Mouse (Mus musculus): Measurements from ENCODE around the gene Slc7a7. TPM values are rescaled to one million over a fixed set of nuclear protein-coding genes. Genes with fewer than 3 reads are reported as not detected.
"Not testable (repeated sequence)": the region's sequence is repeated elsewhere in the genome, so short reads cannot be mapped to it uniquely, and the experiment has no call there.

Slc7a7 gene
- total RNA-seq, 2 experiments from 2014 or later = 2.5 to 2.7 TPM

- no peak for DNase-seq (ENCODE audit: low spot score in 2 of 2)
Measured at GRCm38 (mm10) chr14:54377166-54377565, 40.4 kb downstream of the Slc7a7 start.

- DNase-seq (ENCODE audit: low spot score in 2 of 2) = peak in 1 of 2 experiments; percentile 27
Measured at GRCm38 (mm10) chr14:54375916-54376315, 41.7 kb downstream of the Slc7a7 start.

- no peak for DNase-seq (ENCODE audit: low spot score in 2 of 2)
Measured at GRCm38 (mm10) chr14:54372923-54373322, 44.7 kb downstream of the Slc7a7 start.

GRCm38 (mm10) chr14:54371460-54371859 is 46.1 kb downstream of the Slc7a7 start:
- no peak for DNase-seq (ENCODE audit: low spot score in 2 of 2)

GRCm38 (mm10) chr14:54370595-54370994 is 47.0 kb downstream of the Slc7a7 start:
- no peak for DNase-seq (ENCODE audit: low spot score in 2 of 2)

GRCm38 (mm10) chr14:54369372-54369771 is 48.2 kb downstream of the Slc7a7 start:
- DNase-seq (ENCODE audit: low spot score in 2 of 2) = no peak

GRCm38 (mm10) chr14:54367429-54368060 is 50.0 kb downstream of the Slc7a7 start:
- no peak for DNase-seq (ENCODE audit: low spot score in 2 of 2)

- no peak for DNase-seq (ENCODE audit: low spot score in 2 of 2)
Measured at GRCm38 (mm10) chr14:54366581-54366980, 51.0 kb downstream of the Slc7a7 start.

- DNase-seq (ENCODE audit: low spot score in 2 of 2) = no peak
Measured at GRCm38 (mm10) chr14:54365026-54365645, 52.4 kb downstream of the Slc7a7 start.

GRCm38 (mm10) chr14:54363156-54363555 is 54.4 kb downstream of the Slc7a7 start:
- DNase-seq (ENCODE audit: low spot score in 2 of 2) = no peak

GRCm38 (mm10) chr14:54360577-54361340 is 56.8 kb downstream of the Slc7a7 start, which contains the start of gene Oxa1l:
Gene Oxa1l, plus strand, starts transcription at chr14:54360834.
- peak; percentile 98 to 99 for DNase-seq (ENCODE audit: low spot score in 2 of 2)

GRCm38 (mm10) chr14:54354406-54354805 is 63.2 kb downstream of the Slc7a7 start:
- no peak for DNase-seq (ENCODE audit: low spot score in 2 of 2)

GRCm38 (mm10) chr14:54352314-54352713 is 65.3 kb downstream of the Slc7a7 start:
- no peak for DNase-seq (ENCODE audit: low spot score in 2 of 2)

GRCm38 (mm10) chr14:54350773-54351541 is 66.6 kb downstream of the Slc7a7 start:
- DNase-seq (ENCODE audit: low spot score in 2 of 2) = not testable (repeated sequence)

GRCm38 (mm10) chr14:54341807-54342206 is 75.8 kb downstream of the Slc7a7 start:
- not testable (repeated sequence) for DNase-seq (ENCODE audit: low spot score in 2 of 2)

- no peak for DNase-seq (ENCODE audit: low spot score in 2 of 2)
Measured at GRCm38 (mm10) chr14:54340836-54341235, 76.7 kb downstream of the Slc7a7 start.

- DNase-seq (ENCODE audit: low spot score in 2 of 2) = no peak
Measured at GRCm38 (mm10) chr14:54333452-54334189, 84.0 kb downstream of the Slc7a7 start.

GRCm38 (mm10) chr14:54332176-54333074 is 85.2 kb downstream of the Slc7a7 start:
- DNase-seq (ENCODE audit: low spot score in 2 of 2) = no peak

GRCm38 (mm10) chr14:54331178-54331577 is 86.4 kb downstream of the Slc7a7 start:
- DNase-seq (ENCODE audit: low spot score in 2 of 2) = no peak

- no peak for DNase-seq (ENCODE audit: low spot score in 2 of 2)
Measured at GRCm38 (mm10) chr14:54329201-54329600, 88.4 kb downstream of the Slc7a7 start.
